Mouse (Mus musculus) CD4-positive naive resting alpha-beta T cell, adult 57 days (primary cell): ENCODE data around the gene Itgb7. TPM values are rescaled to one million over a fixed set of nuclear protein-coding genes. Genes with fewer than 3 reads are reported as not detected.

ENCODE experiments used
- total RNA-seq: library from RNA; stranded (reverse); gene quantifications from one replicate; pipeline ENCODE4 v1.2.4, GENCODE M21; 2023

The Itgb7 gene
- 694 TPM for total RNA-seq

DNA sequence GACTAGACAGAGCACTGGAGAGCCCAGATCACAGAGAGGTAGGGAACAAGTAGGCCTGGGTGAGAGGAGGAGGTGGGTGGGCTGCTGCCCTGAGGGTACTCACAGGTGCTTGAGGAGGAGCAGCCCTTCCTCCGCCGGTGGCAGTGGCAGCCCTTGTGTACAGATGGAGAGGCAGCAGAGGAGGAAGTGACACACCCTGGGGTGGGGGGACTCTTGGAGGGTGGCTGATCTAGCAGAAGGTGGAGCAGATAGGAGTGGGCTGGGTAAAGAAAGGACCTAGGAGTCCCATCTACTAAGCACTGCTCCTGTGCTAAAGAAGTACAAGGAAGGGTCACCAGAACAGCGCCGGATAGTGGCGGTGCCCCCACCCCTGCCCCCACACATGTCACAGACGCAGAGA lies at the start of gene Itgb7:
Gene Itgb7, minus strand, starts transcription at position 197 of the 400 bp plus-strand sequence.

GRCm38 (mm10) chr15:102279092-102279782 lies 47.5 kb upstream of the Itgb7 start, which contains the start of gene Mfsd5:
TSS of gene Mfsd5 (plus strand) at chr15:102279454.

GRCm38 (mm10) chr15:102270274-102270960 lies 38.7 kb upstream of the Itgb7 start, which contains the start of gene Gm9918:
TSS of gene Gm9918 (plus strand) at chr15:102270563.

GRCm38 (mm10) chr15:102257202-102258075 lies 25.7 kb upstream of the Itgb7 start, which contains the start of gene Rarg:
TSS of gene Rarg (minus strand) at chr15:102257517.

GRCm38 (mm10) chr15:102204674-102205505 lies 26.9 kb downstream of the Itgb7 start, which contains the start of gene Csad:
TSS of gene Csad (minus strand) at chr15:102204724.

GRCm38 (mm10) chr15:102202971-102203834 lies 28.5 kb downstream of the Itgb7 start, which contains the start of gene Zfp740:
TSS of gene Zfp740 (plus strand) at chr15:102203249.

Other genes with a start within 250 kb of the Itgb7 start
- gene Krt8, start 227.5 kb downstream of the Itgb7 start, total RNA-seq: 1.2 TPM
- gene Krt18, start 203.8 kb downstream of the Itgb7 start, total RNA-seq: 1.6 TPM
- 252 TPM for gene Eif4b, start 158.2 kb downstream of the Itgb7 start, total RNA-seq
- gene Tns2, start 131.5 kb downstream of the Itgb7 start, total RNA-seq: 1.5 TPM
- 30.4 TPM for gene Spryd3, start 95.7 kb downstream of the Itgb7 start, total RNA-seq
- gene Igfbp6, start 87.6 kb downstream of the Itgb7 start, total RNA-seq: 7.7 TPM
- 1.1 TPM for gene Soat2, start 81.4 kb downstream of the Itgb7 start, total RNA-seq
- gene Zfp740, start 28.7 kb downstream of the Itgb7 start, total RNA-seq: 113 TPM
- gene Csad, start 27.2 kb downstream of the Itgb7 start, total RNA-seq: 24.6 TPM
- 27.7 TPM for gene Rarg, start 25.6 kb upstream of the Itgb7 start, total RNA-seq
- not detected for gene Gm9918, start 38.6 kb upstream of the Itgb7 start, total RNA-seq
- gene Mfsd5, start 47.5 kb upstream of the Itgb7 start, total RNA-seq: 28.6 TPM
- 0.71 TPM for gene Espl1, start 64.3 kb upstream of the Itgb7 start, total RNA-seq
- 522 TPM for gene Pfdn5, start 94.2 kb upstream of the Itgb7 start, total RNA-seq
- gene Myg1, start 99.8 kb upstream of the Itgb7 start, total RNA-seq: 78.3 TPM
- 45.9 TPM for gene Aaas, start 118.8 kb upstream of the Itgb7 start, total RNA-seq
- gene Sp7, start 135.2 kb upstream of the Itgb7 start, total RNA-seq: not detected
- gene Sp1, start 174.2 kb upstream of the Itgb7 start, total RNA-seq: 133 TPM
- 0.74 TPM for gene Amhr2, start 213.4 kb upstream of the Itgb7 start, total RNA-seq
- 45.7 TPM for gene Prr13, start 227.1 kb upstream of the Itgb7 start, total RNA-seq
- 825 TPM for gene Pcbp2, start 238.6 kb upstream of the Itgb7 start, total RNA-seq